Mouse (Mus musculus): ENCODE measurements around the gene D630045J12Rik. TPM values are rescaled to one million over a fixed set of nuclear protein-coding genes. Genes with fewer than 3 reads are reported as not detected.

Gene D630045J12Rik
- 13.4 and 14.0 TPM in 2 replicates for polyA plus RNA-seq (2015; fragmentation: Nextera tagmentation; extraction: Ambion mirVana)

DNA sequence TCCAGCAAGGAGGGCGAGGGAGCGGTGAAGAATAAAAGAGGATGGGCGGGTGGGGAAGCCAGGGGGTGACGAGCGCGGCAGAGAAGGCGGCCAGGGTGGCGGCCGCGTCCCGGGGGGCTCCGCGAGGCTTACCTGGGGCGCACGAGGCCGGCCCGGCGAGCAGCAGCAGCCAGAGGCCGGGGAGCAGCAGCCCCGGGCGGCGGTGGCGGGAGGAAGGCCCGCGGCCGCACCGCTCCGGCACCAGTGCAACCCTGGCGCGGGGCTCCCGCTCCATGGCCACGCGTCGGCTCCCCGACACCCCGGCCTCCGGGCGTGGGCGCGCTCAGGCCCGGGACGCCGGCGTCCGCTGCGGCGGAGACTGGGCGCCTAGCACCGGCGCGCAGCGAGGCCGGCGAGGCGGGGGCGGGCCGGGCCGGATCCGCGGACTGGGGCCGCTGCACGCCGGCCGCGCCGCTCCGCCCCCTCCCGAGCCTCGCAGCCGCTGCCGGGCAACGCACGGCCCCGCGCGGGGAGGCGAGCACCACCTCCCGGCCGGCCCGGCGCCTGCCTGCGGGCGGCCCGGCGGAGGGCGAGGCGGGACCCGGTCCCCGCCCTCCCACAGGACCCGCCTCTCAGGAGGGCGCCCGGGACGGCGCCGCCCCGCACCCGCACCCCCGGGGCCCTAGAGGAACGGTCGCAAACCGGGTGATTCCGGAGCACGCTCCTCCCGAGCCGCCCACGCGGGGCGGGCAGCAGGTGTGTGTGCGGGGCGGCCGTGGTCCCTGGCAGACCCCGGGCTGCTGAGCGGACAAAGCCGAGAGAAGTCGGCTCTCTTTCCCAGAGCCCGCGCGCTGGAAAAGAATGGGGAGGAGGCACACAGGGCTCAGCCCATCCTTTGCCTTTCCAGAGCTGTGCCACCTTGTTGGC, at the start of gene D630045J12Rik:
TSS of gene D630045J12Rik (minus strand) at position 274 of the 906 bp plus-strand sequence.
- WGBS = under 1% methylated on average over 86 of the region's 118 CpGs
- Histone ChIP-seq H3K4me3 (peak within 1 kb of the TSS; percentile 93), H3K4me1 (replicated peaks) (peaks cover 47% of the 10 kb centered on the region), H3K36me3 (no peaks in the 10 kb centered on the region), H3K27ac (peak within 1 kb of the TSS; percentile 99), H3K4me2 (peak within 1 kb of the TSS; percentile 86), H3K9me3 (no peaks in the 10 kb centered on the region), H3K27me3 (no peaks in the 10 kb centered on the region), H3K9ac (peak within 1 kb of the TSS; percentile 99)
- peak; percentile 93 for ATAC-seq (ENCODE audit: low FRiP score)

DNA sequence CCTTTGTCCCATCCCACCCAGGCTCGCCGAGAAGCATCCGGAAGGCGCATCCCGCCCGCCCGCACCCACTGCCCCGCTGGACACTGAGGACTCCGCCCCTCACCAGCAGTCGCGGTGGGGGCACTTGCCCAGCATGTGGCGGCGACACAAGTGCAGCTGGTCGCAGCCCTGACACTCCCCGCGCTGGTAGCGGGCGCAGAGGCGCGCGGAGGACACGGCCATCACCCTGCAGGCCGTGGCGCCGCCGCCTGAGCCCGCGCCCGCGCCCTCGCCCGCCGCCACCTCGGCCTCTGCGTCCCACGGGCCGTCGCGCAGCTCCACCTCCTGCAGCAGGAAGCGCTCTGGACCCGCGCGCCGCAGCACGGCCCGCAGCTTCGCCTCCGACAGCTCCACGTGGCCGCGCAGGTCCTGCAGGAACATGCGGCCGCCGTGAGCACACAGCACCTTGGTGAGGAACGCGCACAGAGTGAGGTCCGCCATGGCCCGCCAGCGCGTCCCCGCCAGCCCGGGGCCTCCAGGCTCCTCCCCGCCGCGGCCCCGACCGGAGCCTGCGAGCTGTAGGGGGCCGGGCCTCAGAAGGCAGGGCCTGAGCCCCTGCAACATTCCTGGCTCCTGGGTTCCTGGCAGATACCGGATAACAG, 45.1 kb upstream of the D630045J12Rik start, which contains the start of gene Zc3hav1l:
TSS of gene Zc3hav1l (minus strand) at position 499 of the 641 bp plus-strand sequence.
- Histone ChIP-seq H3K36me3 (peaks cover 23% of the 10 kb centered on the region), H3K27ac (peak within 1 kb of the TSS; percentile 95), H3K27me3 (no peaks in the 10 kb centered on the region), H3K9ac (peak within 1 kb of the TSS; percentile 94), H3K9me3 (no peaks in the 10 kb centered on the region), H3K4me1 (replicated peaks) (peaks cover 17% of the 10 kb centered on the region), H3K4me3 (peak within 1 kb of the TSS; percentile 69), H3K4me2 (peak within 1 kb of the TSS; percentile 70)
- ATAC-seq (ENCODE audit: low FRiP score) = peak; percentile 97
- under 1% methylated on average over 63 of the region's 70 CpGs for WGBS

GRCm38 (mm10) chr6:38298246-38298635, 44.4 kb upstream of the D630045J12Rik start:
- peaks cover 25% of the 10 kb centered on the region for H3K36me3 ChIP-seq
- peak overlapping the region; percentile 94 for H3K9ac ChIP-seq
- H3K4me1 ChIP-seq (replicated peaks) = peaks cover 17% of the 10 kb centered on the region
- H3K9me3 ChIP-seq = no peaks in the 10 kb centered on the region
- under 1% methylated on average over 10 of the region's 10 CpGs for WGBS
- H3K27me3 ChIP-seq = no peaks in the 10 kb centered on the region
- H3K4me3 ChIP-seq = peak overlapping the region; percentile 69
- peak overlapping the region; percentile 70 for H3K4me2 ChIP-seq
- ATAC-seq (ENCODE audit: low FRiP score) = peak; percentile 32
- H3K27ac ChIP-seq = peak overlapping the region; percentile 95

GRCm38 (mm10) chr6:38297580-38298245, 43.9 kb upstream of the D630045J12Rik start:
- H3K9me3 ChIP-seq = no peaks in the 10 kb centered on the region
- peaks cover 28% of the 10 kb centered on the region for H3K36me3 ChIP-seq
- 49% methylated on average over 12 of the region's 12 CpGs for WGBS
- H3K27ac ChIP-seq = peak overlapping the region; percentile 95
- H3K4me2 ChIP-seq = peak overlapping the region; percentile 70
- no peak for ATAC-seq (ENCODE audit: low FRiP score)
- H3K4me3 ChIP-seq = peak overlapping the region; percentile 69
- peak overlapping the region; percentile 94 for H3K9ac ChIP-seq
- H3K27me3 ChIP-seq = no peaks in the 10 kb centered on the region
- H3K4me1 ChIP-seq (replicated peaks) = peaks cover 17% of the 10 kb centered on the region

DNA sequence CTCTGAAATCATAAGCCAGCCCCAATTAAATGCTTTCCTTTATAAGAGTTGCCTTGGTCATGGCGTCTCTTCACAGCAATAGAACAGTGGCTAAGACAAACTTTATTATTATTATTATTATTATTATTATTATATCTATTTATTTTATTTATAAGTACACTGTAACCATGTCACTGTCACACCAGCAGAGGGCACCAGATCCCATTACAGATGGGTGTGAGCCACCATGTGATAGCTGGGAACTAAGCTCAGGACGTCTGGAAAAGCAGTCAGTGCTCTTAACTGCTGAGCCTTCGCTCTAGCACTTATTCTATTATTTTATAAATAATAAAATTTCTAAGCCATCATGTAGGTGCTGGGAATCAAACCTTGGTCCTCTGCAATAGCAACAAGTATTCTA, 39.9 kb upstream of the D630045J12Rik start:
- Histone ChIP-seq H3K4me3 (no peak overlapping the region), H3K36me3 (peaks cover 49% of the 10 kb centered on the region), H3K4me2 (no peak overlapping the region), H3K9me3 (no peaks in the 10 kb centered on the region), H3K27me3 (no peaks in the 10 kb centered on the region), H3K27ac (no peak overlapping the region), H3K9ac (no peak overlapping the region), H3K4me1 (replicated peaks) (peaks cover 9% of the 10 kb centered on the region)
- ATAC-seq (ENCODE audit: low FRiP score) = no peak
- 52% methylated on average over 3 of the region's 3 CpGs for WGBS

DNA sequence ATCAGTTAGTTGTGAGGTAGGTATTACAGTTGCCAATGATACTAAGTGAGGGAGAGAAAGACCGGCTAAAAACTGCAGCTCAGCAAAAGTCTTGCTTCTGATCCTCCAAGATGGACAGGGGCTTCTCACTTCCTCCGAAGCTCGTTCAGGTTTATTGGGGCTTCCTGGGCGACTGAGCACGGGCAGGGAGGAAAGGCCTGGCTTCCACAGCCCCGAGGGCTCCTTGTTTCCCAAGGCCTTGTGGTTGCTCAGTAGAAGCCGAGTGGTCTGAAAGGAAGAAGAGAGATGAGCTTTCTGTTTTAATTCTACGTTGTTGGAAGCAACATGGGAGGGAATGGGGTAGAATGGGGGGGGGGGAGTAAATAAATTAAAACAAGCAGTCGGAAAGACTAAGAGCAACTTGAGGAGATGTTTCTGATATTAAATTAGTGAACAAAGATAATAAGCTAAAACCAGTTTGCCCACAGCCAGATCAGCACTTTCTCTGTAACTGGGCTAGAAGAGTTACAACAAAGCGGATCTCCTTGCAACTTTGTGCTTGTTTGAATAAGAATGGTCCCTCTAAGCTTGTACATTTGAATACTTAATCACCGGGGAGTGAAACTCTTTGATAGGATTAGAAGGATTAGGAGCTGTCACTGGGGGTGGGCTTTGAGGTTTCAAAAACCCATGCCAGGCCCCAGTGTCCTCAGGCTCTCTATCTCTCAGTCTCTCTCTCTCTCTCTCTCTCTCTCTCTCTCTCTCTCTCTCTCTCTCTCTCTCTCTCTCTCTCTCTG, 39.2 kb upstream of the D630045J12Rik start:
- H3K4me2 ChIP-seq = no peak overlapping the region
- ATAC-seq (ENCODE audit: low FRiP score) = no peak
- H3K9ac ChIP-seq = no peak overlapping the region
- peaks cover 55% of the 10 kb centered on the region for H3K36me3 ChIP-seq
- peaks cover 5% of the 10 kb centered on the region for H3K4me1 ChIP-seq (replicated peaks)
- H3K4me3 ChIP-seq = no peak overlapping the region
- H3K27ac ChIP-seq = no peak overlapping the region
- no peaks in the 10 kb centered on the region for H3K9me3 ChIP-seq
- 48% methylated on average over 11 of the region's 11 CpGs for WGBS
- H3K27me3 ChIP-seq = no peaks in the 10 kb centered on the region

GRCm38 (mm10) chr6:38284422-38284821, 30.6 kb upstream of the D630045J12Rik start:
- Histone ChIP-seq H3K9me3 (peaks cover 15% of the 10 kb centered on the region), H3K4me2 (no peak overlapping the region), H3K4me1 (replicated peaks) (no peaks in the 10 kb centered on the region), H3K27ac (no peak overlapping the region), H3K4me3 (no peak overlapping the region), H3K36me3 (peaks cover 50% of the 10 kb centered on the region), H3K27me3 (no peaks in the 10 kb centered on the region), H3K9ac (no peak overlapping the region)
- ATAC-seq (ENCODE audit: low FRiP score) = no peak
- 98% methylated on average over 19 of the region's 19 CpGs for WGBS

DNA sequence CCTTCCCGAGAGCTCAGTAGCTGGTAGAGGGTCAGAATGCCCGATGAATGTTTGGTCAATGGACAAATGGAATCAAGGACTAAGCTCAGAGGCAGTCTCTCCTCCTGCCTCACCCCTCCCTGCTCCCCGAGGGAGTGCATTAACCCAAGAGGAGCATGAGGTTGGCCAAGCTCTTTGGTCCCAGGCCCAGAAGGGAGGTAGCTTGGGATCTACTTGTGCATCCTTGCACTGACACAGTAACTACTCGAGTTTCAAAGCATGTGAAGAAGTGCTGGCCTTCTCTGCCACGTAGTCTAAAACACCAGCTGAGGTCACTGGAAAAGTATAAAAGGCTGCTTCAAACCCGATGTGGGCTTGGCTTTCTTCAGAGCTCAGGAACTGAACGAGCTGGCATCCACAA, 10.7 kb upstream of the D630045J12Rik start:
- no peak for ATAC-seq (ENCODE audit: low FRiP score)
- H3K27ac ChIP-seq = no peak overlapping the region
- no peak overlapping the region for H3K4me3 ChIP-seq
- no peaks in the 10 kb centered on the region for H3K27me3 ChIP-seq
- no peaks in the 10 kb centered on the region for H3K9me3 ChIP-seq
- H3K4me2 ChIP-seq = no peak overlapping the region
- 82% methylated on average over 7 of the region's 7 CpGs for WGBS
- H3K9ac ChIP-seq = no peak overlapping the region
- H3K4me1 ChIP-seq (replicated peaks) = no peaks in the 10 kb centered on the region
- H3K36me3 ChIP-seq = no peaks in the 10 kb centered on the region

DNA sequence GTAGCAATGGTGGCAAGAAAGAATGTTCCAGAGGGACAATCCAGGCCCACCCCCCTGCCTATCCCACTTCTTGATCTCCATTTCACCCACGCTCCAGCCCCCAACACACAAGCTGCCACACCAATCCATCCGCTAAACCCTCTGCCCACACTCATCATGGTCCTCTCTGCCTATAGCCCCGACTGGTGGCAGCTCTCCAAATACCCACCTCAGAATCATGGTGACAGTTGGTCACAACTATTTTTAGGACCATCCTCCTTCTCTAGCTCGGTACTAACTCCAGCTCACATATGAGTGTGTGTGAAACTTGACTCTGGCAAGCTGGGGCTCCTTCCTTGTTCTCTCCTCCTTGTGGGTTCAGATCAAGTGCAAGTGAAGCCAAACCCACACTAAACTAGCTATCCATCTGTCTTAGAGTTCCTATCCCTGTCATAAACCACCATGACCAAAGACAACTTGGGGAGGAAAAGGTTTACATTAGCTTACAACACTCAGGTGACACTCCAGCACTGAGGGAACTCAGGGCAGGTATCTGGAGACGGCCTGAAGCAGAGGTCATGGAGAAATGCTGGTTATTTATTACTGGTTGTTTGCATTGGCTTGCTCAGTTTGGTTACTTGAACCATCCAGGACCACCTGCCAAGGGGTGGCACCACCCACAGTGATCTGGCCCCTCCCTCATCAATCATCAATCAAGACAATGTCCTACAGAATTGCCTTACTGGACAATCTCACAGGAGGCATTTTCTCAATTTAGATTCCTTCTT, 9.8 kb upstream of the D630045J12Rik start:
- ATAC-seq (ENCODE audit: low FRiP score) = no peak
- H3K9ac ChIP-seq = no peak overlapping the region
- H3K4me2 ChIP-seq = no peak overlapping the region
- no peak overlapping the region for H3K27ac ChIP-seq
- H3K27me3 ChIP-seq = no peaks in the 10 kb centered on the region
- no peaks in the 10 kb centered on the region for H3K9me3 ChIP-seq
- no peaks in the 10 kb centered on the region for H3K4me1 ChIP-seq (replicated peaks)
- WGBS = 82% methylated on average over 5 of the region's 5 CpGs
- H3K4me3 ChIP-seq = no peak overlapping the region
- no peaks in the 10 kb centered on the region for H3K36me3 ChIP-seq

GRCm38 (mm10) chr6:38261877-38262276, 8.1 kb upstream of the D630045J12Rik start:
- 62% methylated on average over 4 of the region's 4 CpGs for WGBS

DNA sequence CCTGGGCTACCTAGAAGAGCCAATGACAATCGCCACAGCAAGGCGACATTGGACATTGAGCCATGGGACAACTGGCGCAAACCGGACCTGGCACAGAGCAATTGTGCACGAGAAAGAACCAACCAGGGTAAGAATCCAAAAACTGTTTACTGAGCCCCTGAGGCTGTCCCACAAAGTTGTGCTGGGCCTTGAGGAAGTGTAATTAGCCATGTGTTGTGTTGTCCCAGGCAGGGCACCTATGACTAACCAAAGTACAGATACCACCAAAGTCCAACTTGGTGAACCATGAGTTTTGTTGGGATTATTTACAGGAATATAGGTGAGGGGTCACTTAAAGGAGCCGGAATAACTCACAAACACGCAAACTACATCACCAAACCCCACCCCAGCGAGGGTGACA, 3.7 kb upstream of the D630045J12Rik start:
- Histone ChIP-seq H3K36me3 (no peaks in the 10 kb centered on the region), H3K9ac (no peak overlapping the region), H3K27me3 (no peaks in the 10 kb centered on the region), H3K27ac (no peak overlapping the region), H3K4me2 (no peak overlapping the region), H3K4me3 (no peak overlapping the region), H3K9me3 (no peaks in the 10 kb centered on the region), H3K4me1 (replicated peaks) (peaks cover 13% of the 10 kb centered on the region)
- WGBS = 97% methylated on average over 8 of the region's 8 CpGs
- ATAC-seq (ENCODE audit: low FRiP score) = no peak

More at GRCm38 (mm10) chr6:38261877-38262276, 8.1 kb upstream of the D630045J12Rik start:
- no peak overlapping the region for H3K27ac ChIP-seq
- H3K9me3 ChIP-seq = no peaks in the 10 kb centered on the region
- no peaks in the 10 kb centered on the region for H3K36me3 ChIP-seq
- no peak overlapping the region for H3K4me3 ChIP-seq
- no peak for ATAC-seq (ENCODE audit: low FRiP score)
- H3K4me1 ChIP-seq (replicated peaks) = no peaks in the 10 kb centered on the region
- H3K9ac ChIP-seq = no peak overlapping the region
- no peak overlapping the region for H3K4me2 ChIP-seq
- no peaks in the 10 kb centered on the region for H3K27me3 ChIP-seq

Data from hindbrain, embryonic 13.5 days (tissue).